Mouse (Mus musculus): ENCODE data around the gene Kcnh1. TPM values are rescaled to one million over a fixed set of nuclear protein-coding genes. Genes with fewer than 3 reads are reported as not detected.
A peak's percentile ranks its signal among the peaks of the same experiment; 100 is the strongest.

Gene Kcnh1
- polyA plus RNA-seq, 1 experiment from 2014 or later: 0.40 TPM

DNA sequence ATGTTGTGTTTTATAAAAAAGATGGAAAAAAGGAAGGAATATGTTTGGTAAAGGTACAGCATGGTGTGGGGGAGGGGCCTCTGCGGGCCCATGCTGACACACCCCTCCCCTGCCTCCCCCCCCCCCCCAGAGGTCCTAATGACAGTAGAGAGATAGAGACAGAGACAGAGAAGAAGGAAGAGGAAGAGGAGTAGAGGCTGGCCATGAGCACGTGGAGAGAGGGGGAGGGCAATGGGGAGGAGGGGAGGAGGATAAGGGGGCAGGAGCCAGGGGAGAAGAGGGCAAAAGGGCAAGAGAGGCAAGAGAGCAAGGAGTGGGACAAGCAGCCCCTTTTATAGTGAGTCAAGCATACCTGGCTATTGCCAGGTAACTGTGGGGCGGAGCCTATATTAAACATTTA is 123.5 kb downstream of the Kcnh1 start:
- 64% methylated on average over 3 of the region's 3 CpGs for WGBS
- Histone ChIP-seq H3K36me3 (ENCODE audit: control insufficient read depth, insufficient read depth, low read length) (no peaks in the 10 kb centered on the region), H3K9me3 (ENCODE audit: control insufficient read depth, low read length) (no peaks in the 10 kb centered on the region), H3K4me3 (ENCODE audit: low read depth, low read length) (no peak overlapping the region), H3K9ac (ENCODE audit: low read depth, low read length) (no peak overlapping the region), H3K27ac (ENCODE audit: low read depth, low read length) (no peak overlapping the region), H3K4me1 (replicated peaks; ENCODE audit: control insufficient read depth, insufficient read depth, low read length) (no peaks in the 10 kb centered on the region), H3K27me3 (ENCODE audit: control insufficient read depth, insufficient read depth, low read length) (no peaks in the 10 kb centered on the region), H3K4me2 (replicated peaks; ENCODE audit: low read depth, low read length) (no peak overlapping the region)
- ATAC-seq (ENCODE audit: low FRiP score) (no peak), DNase-seq (ENCODE audit: low spot score) (no peak)

DNA sequence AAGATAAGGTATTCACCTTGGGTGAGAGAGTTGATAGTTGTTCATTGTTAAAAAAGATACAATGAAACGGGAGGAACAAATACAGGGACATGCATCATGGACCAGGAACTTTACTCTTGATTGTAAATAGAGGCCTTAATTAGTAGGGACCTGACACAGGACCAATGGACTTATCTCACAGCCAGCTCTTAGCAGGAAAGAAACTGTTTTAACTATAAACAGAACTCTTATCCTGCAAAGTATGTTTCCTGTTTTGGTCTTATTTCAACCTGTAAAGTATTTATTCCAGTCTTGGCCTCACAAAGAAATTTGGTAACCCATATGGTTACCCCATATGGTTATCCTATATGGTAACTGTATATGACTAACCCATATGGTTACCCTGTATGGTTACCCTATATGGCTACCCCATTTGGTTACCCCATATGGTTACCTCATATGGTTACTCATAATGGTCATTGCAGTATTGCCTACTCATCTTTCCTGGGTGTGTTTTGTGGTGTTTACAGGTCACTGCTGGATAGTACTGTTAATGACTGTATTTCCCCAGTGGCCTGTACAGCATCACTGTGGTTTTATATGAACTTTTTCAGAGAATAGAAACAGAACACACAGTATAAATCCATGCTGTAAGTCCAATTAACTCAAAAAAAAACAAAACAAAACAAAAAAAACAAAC is 125.0 kb downstream of the Kcnh1 start:
- H3K4me2 ChIP-seq (replicated peaks; ENCODE audit: low read depth, low read length): no peak overlapping the region
- H3K9me3 ChIP-seq (ENCODE audit: control insufficient read depth, low read length): no peaks in the 10 kb centered on the region
- H3K4me1 ChIP-seq (replicated peaks; ENCODE audit: control insufficient read depth, insufficient read depth, low read length): no peaks in the 10 kb centered on the region
- no peaks in the 10 kb centered on the region for H3K27me3 ChIP-seq (ENCODE audit: control insufficient read depth, insufficient read depth, low read length)
- DNase-seq (ENCODE audit: low spot score): no peak
- no peak overlapping the region for H3K4me3 ChIP-seq (ENCODE audit: low read depth, low read length)
- H3K36me3 ChIP-seq (ENCODE audit: control insufficient read depth, insufficient read depth, low read length): no peaks in the 10 kb centered on the region
- H3K27ac ChIP-seq (ENCODE audit: low read depth, low read length): no peak overlapping the region
- 60% methylated on average over 1 of the region's 1 CpGs for WGBS
- no peak overlapping the region for H3K9ac ChIP-seq (ENCODE audit: low read depth, low read length)
- no peak for ATAC-seq (ENCODE audit: low FRiP score)

DNA sequence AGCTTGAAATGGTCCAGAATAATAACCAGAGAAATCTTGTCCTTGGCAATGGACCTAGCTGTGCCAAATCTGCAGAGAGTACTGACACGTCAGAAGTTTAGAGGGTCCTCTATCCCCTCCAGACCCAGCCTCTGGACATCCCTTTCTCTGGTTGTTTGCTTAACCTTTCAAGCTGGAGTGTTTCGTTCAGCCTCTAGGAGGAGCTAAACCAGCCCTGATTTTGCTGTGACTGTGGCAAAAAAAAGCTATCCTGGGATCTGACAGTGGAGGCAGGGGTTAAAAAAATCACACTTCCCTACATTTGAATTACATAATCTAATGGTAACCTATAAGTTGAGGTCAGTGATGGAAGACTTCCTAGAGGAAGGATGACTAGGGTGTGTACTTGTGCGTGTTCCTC is 133.6 kb downstream of the Kcnh1 start:
- Histone ChIP-seq H3K4me2 (replicated peaks; ENCODE audit: low read depth, low read length) (no peak overlapping the region), H3K27ac (ENCODE audit: low read depth, low read length) (no peak overlapping the region), H3K4me1 (replicated peaks; ENCODE audit: control insufficient read depth, insufficient read depth, low read length) (no peaks in the 10 kb centered on the region), H3K9ac (ENCODE audit: low read depth, low read length) (no peak overlapping the region), H3K27me3 (ENCODE audit: control insufficient read depth, insufficient read depth, low read length) (no peaks in the 10 kb centered on the region), H3K4me3 (ENCODE audit: low read depth, low read length) (no peak overlapping the region), H3K9me3 (ENCODE audit: control insufficient read depth, low read length) (no peaks in the 10 kb centered on the region), H3K36me3 (ENCODE audit: control insufficient read depth, insufficient read depth, low read length) (no peaks in the 10 kb centered on the region)
- DNase-seq (ENCODE audit: low spot score) (peak; percentile 15), ATAC-seq (ENCODE audit: low FRiP score) (no peak)
- 71% methylated on average over 3 of the region's 3 CpGs for WGBS

DNA sequence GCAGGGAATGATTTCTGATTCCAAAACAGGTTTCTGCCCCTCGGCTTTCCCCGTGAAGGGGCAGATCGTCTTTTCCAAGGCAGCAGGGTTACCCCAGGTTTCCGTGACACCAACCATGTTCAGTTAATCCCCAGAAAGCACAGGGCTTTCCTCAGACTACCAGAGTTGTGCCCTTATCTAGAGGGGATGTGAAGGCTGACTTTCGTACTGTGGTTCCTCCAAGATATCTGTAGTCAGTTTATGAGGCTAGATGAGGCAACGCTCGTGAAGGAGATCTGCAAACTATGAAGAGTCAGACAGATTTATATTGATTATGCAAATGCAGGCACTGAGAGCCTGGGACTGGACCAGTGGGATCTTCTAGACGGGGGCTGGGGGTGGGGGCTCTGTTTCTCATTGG is 136.5 kb downstream of the Kcnh1 start:
- Histone ChIP-seq H3K9ac (ENCODE audit: low read depth, low read length) (no peak overlapping the region), H3K4me3 (ENCODE audit: low read depth, low read length) (no peak overlapping the region), H3K36me3 (ENCODE audit: control insufficient read depth, insufficient read depth, low read length) (no peaks in the 10 kb centered on the region), H3K27ac (ENCODE audit: low read depth, low read length) (no peak overlapping the region), H3K4me1 (replicated peaks; ENCODE audit: control insufficient read depth, insufficient read depth, low read length) (no peaks in the 10 kb centered on the region), H3K4me2 (replicated peaks; ENCODE audit: low read depth, low read length) (no peak overlapping the region), H3K27me3 (ENCODE audit: control insufficient read depth, insufficient read depth, low read length) (no peaks in the 10 kb centered on the region), H3K9me3 (ENCODE audit: control insufficient read depth, low read length) (no peaks in the 10 kb centered on the region)
- DNase-seq (ENCODE audit: low spot score) (no peak), ATAC-seq (ENCODE audit: low FRiP score) (no peak)
- 88% methylated on average over 8 of the region's 8 CpGs for WGBS

DNA sequence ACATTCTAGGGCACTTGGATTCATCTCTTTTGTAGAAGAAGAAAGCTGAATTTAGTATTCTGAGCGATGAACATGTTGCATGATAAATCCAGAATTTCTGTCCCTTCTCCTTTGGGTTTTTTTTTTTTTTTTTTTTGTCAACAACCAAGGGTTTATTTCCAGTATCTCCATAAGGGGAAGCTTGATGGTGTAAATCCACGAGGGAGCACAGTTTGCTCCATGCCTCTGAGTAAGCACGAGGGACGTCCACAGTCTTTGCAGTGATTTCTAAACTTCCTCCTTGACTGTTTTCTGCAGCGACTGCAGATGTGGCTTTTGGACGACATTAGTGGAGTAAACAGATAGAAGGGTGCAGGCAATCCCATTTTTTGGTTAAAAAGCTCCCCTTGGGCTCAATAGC is 140.6 kb downstream of the Kcnh1 start:
- H3K4me3 ChIP-seq (ENCODE audit: low read depth, low read length): no peak overlapping the region
- 87% methylated on average over 6 of the region's 6 CpGs for WGBS
- H3K27ac ChIP-seq (ENCODE audit: low read depth, low read length): no peak overlapping the region
- no peaks in the 10 kb centered on the region for H3K4me1 ChIP-seq (replicated peaks; ENCODE audit: control insufficient read depth, insufficient read depth, low read length)
- ATAC-seq (ENCODE audit: low FRiP score) (no peak), DNase-seq (ENCODE audit: low spot score) (no peak)
- no peaks in the 10 kb centered on the region for H3K9me3 ChIP-seq (ENCODE audit: control insufficient read depth, low read length)
- H3K27me3 ChIP-seq (ENCODE audit: control insufficient read depth, insufficient read depth, low read length): no peaks in the 10 kb centered on the region
- no peak overlapping the region for H3K9ac ChIP-seq (ENCODE audit: low read depth, low read length)
- no peak overlapping the region for H3K4me2 ChIP-seq (replicated peaks; ENCODE audit: low read depth, low read length)
- no peaks in the 10 kb centered on the region for H3K36me3 ChIP-seq (ENCODE audit: control insufficient read depth, insufficient read depth, low read length)

DNA sequence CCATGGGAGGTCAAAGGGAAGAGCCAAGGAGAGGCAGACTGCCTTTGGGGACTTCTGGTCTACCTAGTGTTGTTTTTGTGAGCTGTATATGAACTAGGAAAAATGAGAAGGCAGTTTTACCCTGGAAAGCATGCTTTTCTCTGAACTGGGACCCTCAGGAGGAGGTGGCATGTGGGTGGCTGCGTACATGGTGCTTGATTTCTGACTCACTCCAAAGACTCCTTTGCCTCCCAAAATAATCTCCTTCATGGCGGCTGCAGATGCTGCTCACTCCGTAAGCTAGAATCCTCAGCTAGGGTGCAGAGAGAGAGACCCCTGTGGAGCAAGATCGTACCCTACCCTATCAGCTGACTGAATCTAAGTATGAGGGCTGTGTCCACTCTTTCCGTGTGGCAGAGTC is 145.5 kb downstream of the Kcnh1 start:
- no peak for DNase-seq (ENCODE audit: low spot score)
- H3K27ac ChIP-seq (ENCODE audit: low read depth, low read length): no peak overlapping the region
- no peak for ATAC-seq (ENCODE audit: low FRiP score)
- no peaks in the 10 kb centered on the region for H3K36me3 ChIP-seq (ENCODE audit: control insufficient read depth, insufficient read depth, low read length)
- H3K9me3 ChIP-seq (ENCODE audit: control insufficient read depth, low read length): no peaks in the 10 kb centered on the region
- H3K4me1 ChIP-seq (replicated peaks; ENCODE audit: control insufficient read depth, insufficient read depth, low read length): no peaks in the 10 kb centered on the region
- WGBS: 90% methylated on average over 5 of the region's 5 CpGs
- H3K4me3 ChIP-seq (ENCODE audit: low read depth, low read length): no peak overlapping the region
- no peak overlapping the region for H3K4me2 ChIP-seq (replicated peaks; ENCODE audit: low read depth, low read length)
- H3K9ac ChIP-seq (ENCODE audit: low read depth, low read length): no peak overlapping the region
- H3K27me3 ChIP-seq (ENCODE audit: control insufficient read depth, insufficient read depth, low read length): no peaks in the 10 kb centered on the region

DNA sequence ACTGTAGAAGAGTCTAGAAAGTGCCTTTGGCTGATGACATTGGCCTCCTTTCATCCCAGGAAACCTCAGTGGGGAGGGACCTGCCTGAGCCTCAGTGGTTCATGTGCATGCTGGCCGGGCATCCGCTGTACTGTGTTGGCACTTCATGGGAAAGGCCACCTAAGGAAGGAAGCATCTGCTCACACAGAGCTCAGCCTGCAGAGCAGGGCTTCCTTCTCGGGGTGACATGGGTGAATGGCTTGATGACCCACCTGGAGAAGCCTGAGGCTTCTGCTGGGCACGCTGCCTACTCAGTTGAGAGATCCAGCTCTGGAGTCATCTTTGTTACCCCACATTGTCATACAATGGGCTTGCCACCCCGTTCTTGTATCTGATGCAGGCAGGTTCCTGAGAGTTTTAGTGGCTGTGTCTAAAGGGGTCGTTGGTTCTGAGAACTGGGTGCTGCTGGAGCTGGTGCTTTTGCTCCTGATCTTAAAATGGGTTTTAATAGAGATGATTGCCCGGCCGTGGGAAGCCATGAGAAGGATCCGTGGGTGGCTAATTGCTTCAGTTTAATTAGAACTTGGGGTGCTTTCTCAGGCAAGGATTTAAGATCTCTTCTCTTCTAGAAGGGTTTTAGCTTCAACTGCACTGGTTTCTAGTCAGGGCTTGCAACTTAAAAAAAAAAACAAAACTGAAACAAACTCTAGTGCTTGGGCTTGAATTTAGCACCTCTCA is 148.9 kb downstream of the Kcnh1 start:
- no peaks in the 10 kb centered on the region for H3K27me3 ChIP-seq (ENCODE audit: control insufficient read depth, insufficient read depth, low read length)
- 85% methylated on average over 9 of the region's 9 CpGs for WGBS
- DNase-seq (ENCODE audit: low spot score): no peak

DNA sequence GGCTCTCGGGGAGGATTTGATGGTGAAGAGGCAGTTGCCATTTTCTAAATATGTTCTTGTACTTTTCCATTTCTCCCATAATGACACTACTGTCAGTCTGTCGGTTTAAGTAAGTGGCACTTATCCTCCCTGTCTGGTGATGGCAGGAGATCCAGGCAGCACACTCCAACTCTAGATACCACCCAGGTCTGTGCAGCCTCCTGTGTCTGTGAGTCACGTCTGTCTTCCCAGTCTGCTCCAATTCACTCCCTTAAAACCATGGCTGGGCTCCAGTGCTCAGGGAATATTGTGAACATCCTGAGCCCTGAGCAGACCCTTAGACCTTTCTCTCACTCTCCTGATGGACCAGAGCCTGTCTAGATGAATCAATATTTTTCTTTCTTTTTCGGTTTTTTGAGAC is 151.2 kb downstream of the Kcnh1 start:
- no peak for ATAC-seq (ENCODE audit: low FRiP score)
- 82% methylated on average over 4 of the region's 4 CpGs for WGBS
- Histone ChIP-seq H3K4me2 (replicated peaks; ENCODE audit: low read depth, low read length) (no peak overlapping the region), H3K9ac (ENCODE audit: low read depth, low read length) (no peak overlapping the region), H3K36me3 (ENCODE audit: control insufficient read depth, insufficient read depth, low read length) (no peaks in the 10 kb centered on the region), H3K4me3 (ENCODE audit: low read depth, low read length) (no peak overlapping the region), H3K27ac (ENCODE audit: low read depth, low read length) (no peak overlapping the region), H3K4me1 (replicated peaks; ENCODE audit: control insufficient read depth, insufficient read depth, low read length) (no peaks in the 10 kb centered on the region), H3K27me3 (ENCODE audit: control insufficient read depth, insufficient read depth, low read length) (no peaks in the 10 kb centered on the region), H3K9me3 (ENCODE audit: control insufficient read depth, low read length) (no peaks in the 10 kb centered on the region)
- no peak for DNase-seq (ENCODE audit: low spot score)

More for the DNA sequence above, 148.9 kb downstream of the Kcnh1 start:
- no peak overlapping the region for H3K27ac ChIP-seq (ENCODE audit: low read depth, low read length)
- no peak overlapping the region for H3K4me3 ChIP-seq (ENCODE audit: low read depth, low read length)
- H3K4me2 ChIP-seq (replicated peaks; ENCODE audit: low read depth, low read length): no peak overlapping the region
- no peak for ATAC-seq (ENCODE audit: low FRiP score)
- no peak overlapping the region for H3K9ac ChIP-seq (ENCODE audit: low read depth, low read length)
- H3K9me3 ChIP-seq (ENCODE audit: control insufficient read depth, low read length): no peaks in the 10 kb centered on the region
- no peaks in the 10 kb centered on the region for H3K4me1 ChIP-seq (replicated peaks; ENCODE audit: control insufficient read depth, insufficient read depth, low read length)
- H3K36me3 ChIP-seq (ENCODE audit: control insufficient read depth, insufficient read depth, low read length): no peaks in the 10 kb centered on the region

DNA sequence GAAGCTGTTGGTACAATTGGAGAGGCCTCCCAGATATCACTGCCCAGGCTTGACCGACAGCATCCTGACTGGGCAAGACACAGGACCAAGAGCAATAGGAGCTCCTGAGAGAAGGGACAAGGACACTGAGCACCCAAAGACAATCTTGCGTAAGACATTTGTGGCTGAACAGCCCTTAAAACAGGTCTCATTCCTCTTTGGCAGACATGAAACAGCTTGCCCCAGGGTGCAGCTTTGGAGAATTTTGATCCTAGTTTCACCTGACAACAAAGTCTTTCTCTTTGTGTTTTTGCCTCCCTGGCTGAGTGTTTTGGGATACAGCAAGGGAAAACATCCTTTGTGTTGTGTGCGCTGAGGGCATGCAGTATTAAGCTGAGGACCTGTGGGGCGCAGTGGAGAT is 153.4 kb downstream of the Kcnh1 start:
- no peaks in the 10 kb centered on the region for H3K9me3 ChIP-seq (ENCODE audit: control insufficient read depth, low read length)

More for the DNA sequence above, 153.4 kb downstream of the Kcnh1 start:
- Histone ChIP-seq H3K27me3 (ENCODE audit: control insufficient read depth, insufficient read depth, low read length) (no peaks in the 10 kb centered on the region), H3K4me3 (ENCODE audit: low read depth, low read length) (no peak overlapping the region), H3K27ac (ENCODE audit: low read depth, low read length) (no peak overlapping the region), H3K9ac (ENCODE audit: low read depth, low read length) (no peak overlapping the region), H3K4me2 (replicated peaks; ENCODE audit: low read depth, low read length) (no peak overlapping the region), H3K4me1 (replicated peaks; ENCODE audit: control insufficient read depth, insufficient read depth, low read length) (no peaks in the 10 kb centered on the region), H3K36me3 (ENCODE audit: control insufficient read depth, insufficient read depth, low read length) (no peaks in the 10 kb centered on the region)
- 88% methylated on average over 4 of the region's 4 CpGs for WGBS
- DNase-seq (ENCODE audit: low spot score) (no peak), ATAC-seq (ENCODE audit: low FRiP score) (no peak)

Measured in hindbrain, embryonic 11.5 days (tissue).